Mouse (Mus musculus) activated CD4-positive, CD25-positive, alpha-beta regulatory T cell, adult 9 weeks (primary cell): ENCODE measurements around the gene Pagr1b. TPM values are rescaled to one million over a fixed set of nuclear protein-coding genes. Genes with fewer than 3 reads are reported as not detected.

Experiments used
- polyA plus RNA-seq: library from polyadenylated mRNA; unstranded; fragments of 100-300 nt; shearing (Covaris generic); gene quantifications from one replicate; pipeline ENCODE4 v1.2.1, GENCODE M21; 2017

Gene Pagr1b
- 0.97 TPM for polyA plus RNA-seq

DNA sequence TGATC lies at the start of gene Pagr1b:
Gene Pagr1b, minus strand, starts transcription at position 4 of the 5 bp plus-strand sequence.

DNA sequence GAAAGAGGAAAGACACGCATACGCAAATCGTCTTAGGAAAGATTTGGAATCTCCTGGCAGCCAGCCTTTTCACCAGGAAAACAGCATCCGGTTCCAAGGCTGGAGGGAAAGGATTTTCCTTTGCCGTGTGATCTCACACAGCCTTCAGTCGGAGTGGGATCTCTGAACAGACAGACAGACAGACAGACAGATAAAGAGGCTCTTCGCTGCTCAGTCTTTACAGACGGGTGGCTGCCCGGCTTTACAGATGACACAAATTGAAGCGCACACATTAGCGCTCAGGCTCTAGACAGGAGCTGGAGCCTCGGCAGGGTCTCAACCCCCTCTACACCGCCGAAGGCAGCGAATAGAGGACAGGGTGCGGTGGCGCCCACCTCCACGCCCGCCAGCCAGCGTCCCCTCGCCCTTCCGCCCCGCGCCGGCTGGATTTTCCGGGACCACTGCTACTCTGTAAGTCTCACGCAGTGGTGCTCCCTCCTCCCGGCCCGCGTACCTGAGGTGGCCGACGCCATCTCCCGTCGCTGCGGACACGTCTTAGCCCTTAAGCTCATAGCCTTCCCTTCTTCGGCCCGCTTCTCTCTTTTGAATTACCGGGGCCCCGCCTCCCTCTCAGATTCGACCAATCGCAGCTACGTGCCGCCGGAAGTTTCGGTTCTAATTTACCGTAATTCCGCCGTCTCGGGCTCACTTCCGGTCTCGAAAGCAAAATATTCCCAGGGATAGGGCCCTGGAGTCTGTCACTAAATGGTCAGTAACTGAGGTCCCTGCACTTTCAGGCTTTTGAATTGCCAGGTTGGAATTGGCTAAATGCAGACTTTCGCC lies 25.8 kb upstream of the Pagr1b start, which contains the start of gene Kif22:
Gene Kif22, minus strand, starts transcription at position 621 of the 822 bp plus-strand sequence.

DNA sequence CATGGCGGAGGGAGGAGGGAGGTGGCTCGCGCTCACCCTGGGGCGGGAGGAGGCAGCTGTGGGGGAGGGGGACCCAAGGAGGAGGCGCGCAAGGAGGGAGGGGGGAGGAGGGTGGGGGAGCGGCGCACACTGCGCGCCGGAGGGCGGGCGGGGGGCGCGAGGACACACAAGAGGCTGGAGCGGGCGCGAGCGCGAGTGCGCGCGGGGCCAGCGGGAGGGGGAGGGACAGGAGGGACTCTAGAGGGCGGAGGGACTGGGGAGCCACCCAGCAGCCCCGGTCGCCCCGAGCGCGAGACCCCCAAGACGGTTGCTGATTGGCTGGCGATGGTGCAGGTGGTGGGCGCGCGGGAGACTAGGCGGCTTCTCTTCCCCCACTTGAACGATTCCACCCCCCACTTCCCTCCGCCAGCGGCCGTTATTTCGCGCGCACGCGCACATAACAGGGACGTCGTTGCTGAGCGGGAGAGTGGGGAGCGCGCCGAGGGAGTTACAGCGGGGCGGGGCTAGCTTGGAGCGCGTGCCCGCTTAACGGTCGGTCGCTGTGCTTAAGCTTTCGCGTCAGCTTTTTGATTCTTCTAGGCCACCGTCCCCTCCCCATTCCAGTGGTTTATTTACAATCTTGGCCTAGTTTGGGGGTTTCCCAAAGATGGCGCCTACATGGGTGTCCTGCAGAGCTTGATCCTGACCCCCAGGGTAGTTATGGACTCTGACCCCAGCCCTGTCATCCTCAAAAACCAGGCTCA lies 10.9 kb upstream of the Pagr1b start, which contains the start of gene Maz:
Gene Maz, minus strand, starts transcription at position 54 of the 743 bp plus-strand sequence.

DNA sequence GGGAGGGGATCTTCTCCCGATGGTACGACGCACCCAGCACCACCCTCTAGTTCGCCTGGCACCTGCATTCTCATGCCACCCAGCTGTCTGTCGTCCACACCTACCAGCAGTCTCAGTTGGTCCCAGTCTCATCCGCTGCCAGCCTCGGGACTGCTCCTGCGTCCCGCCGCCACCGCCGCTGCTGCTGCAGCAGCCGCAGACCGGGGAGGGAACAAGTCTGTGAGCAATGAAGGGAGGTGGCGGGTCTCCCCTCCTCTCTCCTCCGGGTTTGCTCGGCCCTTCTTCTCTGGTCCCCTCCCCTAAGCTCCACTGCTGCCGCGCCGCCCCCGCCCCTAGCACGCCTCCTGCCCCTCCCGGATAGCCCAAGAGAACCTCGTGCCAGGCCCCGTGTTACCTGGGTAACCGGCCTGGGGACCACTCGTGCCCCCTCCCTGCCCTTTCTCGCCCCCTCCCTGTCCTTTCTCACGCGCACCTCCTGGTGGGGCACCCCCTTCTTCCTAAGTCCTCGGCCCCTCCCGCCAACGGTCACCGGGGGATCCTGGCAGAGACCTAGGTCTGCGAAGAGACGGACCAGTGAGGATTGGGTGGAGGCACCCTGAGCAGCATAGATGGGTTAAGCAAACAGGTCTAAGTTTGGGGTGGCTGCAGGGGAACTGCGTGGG lies 4.7 kb upstream of the Pagr1b start, which contains the start of the genes Gm42742 and Prrt2:
Gene Gm42742, minus strand, starts transcription at position 197 of the 662 bp plus-strand sequence.
Gene Prrt2, minus strand, starts transcription at position 311 of the 662 bp plus-strand sequence.

DNA sequence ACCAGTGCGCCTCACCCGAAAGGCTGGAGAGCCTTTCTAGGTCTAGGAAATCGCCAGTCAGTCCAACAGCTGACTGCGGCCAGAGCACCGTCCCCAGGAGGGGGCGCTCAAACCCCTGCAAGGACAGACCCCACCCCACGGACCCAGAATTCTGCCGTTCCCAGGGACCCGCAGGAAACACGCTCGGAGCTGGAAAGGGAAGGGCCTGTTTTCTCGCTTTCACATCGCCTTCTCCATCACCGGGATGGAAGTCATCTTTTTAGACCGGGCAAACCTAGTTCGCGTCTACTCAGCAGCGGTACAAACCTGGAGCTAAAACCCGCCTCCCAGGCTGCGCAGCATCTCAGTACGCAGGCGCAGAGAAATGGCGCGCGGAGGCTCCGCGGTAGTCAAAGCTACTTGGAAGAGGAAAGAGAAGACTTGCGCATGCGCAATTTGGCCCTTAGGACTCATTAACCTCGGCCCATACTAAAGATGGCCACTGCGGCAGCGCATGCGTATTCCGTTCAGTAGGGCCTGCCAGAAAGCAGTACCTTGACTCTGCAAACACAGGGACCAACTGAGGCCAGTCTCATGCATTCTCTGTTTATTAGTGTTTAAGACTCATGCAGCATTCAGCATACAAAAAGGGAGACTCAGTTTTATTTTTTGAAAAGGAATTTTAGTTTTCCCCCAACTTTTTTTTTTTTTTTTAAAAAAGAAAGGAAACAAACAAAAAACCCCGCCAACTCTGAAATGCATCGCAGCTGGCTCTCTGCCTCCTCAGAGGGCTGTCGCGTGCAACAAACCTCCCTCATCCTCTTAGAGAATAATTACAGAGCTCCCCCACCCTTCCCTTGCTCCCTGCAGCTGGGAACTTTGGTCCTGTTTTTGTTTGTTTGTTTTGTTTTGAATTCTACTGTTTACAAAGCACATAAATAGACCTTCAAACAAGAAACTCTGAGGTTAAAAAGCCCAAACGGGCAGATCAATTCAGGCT lies 976 bp upstream of the Pagr1b start, which contains the start of gene Pagr1a:
Gene Pagr1a, minus strand, starts transcription at position 382 of the 979 bp plus-strand sequence.

DNA sequence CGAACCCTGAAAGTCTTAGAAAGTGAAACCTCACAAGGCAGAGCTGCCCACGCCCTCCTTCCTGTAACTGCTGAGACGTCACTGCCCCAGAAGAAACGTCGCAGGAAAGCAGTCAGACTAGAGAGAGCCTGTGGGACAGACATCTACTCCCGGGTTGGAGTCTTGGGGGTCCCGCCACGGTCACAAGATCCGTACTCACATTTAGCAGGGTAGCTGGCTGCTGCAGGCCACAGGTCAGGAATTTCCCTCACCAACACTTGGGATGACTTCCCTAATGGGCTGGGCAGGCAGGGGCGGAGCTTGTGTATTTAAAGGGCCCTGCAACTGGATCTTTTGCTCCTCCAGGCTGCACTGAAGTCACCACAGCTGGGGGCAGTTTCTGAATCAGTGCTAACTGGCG lies 2.0 kb downstream of the Pagr1b start, which contains the start of gene Mvp:
Gene Mvp, minus strand, starts transcription at position 302 of the 400 bp plus-strand sequence.

DNA sequence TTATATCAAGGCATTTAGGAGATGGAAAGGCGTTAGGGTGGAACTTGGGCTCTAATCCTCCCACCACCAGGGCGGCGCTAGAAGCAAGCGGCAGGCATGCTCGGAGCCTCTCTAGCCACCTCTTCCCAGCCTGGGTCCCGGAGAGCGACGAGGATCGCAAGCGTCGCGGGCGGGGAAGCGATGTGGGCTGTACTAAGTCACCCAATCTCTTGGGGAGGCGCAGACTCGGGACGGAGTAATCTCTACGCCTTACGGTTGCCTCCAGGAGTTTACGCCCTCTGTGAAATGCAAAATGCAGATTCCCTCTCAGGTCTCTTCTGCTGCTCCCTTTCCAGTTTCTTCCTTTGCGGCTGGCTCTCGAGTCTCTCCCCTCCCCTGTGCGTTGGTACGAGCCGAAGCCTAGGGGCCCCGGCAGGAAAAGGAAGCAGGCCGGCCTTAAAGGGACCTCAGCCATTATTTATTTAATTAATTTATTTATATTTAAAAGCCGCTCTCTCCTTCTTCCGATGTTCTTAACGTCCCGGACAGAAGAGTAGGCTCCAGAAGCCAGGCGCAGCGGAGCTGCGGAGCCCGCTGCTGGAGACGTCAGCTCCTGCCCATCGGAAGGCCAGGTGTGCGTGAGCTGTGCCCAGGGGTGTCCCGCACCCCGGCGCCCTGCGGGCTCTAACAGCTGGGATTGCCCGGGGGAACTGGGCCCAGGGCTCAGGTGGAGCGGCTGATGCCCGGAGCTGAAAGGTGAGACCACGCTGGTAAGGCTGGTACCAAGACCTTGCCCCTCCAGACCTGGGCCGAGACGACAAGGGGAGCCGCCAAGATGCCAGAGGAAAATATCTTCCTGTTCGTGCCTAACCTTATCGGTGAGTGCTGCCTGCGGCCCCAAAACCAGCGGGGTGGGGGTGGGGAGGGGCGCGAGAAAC lies 40.1 kb downstream of the Pagr1b start, which contains the start of gene Cdiptos:
Gene Cdiptos, minus strand, starts transcription at position 149 of the 917 bp plus-strand sequence.

DNA sequence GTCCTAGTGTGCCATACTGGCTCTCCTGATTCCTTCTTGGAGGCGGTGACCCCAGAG lies 40.6 kb downstream of the Pagr1b start, which contains the start of gene Cdipt:
Gene Cdipt, plus strand, starts transcription at position 22 of the 57 bp plus-strand sequence.

Other genes with a start within 250 kb of the Pagr1b start
- gene Ypel3, start 239.5 kb downstream of the Pagr1b start, polyA plus RNA-seq = 283 TPM
- gene Tbx6, start 235.0 kb downstream of the Pagr1b start, polyA plus RNA-seq = 4.4 TPM
- gene Ppp4c, start 224.0 kb downstream of the Pagr1b start, polyA plus RNA-seq = 420 TPM
- gene Fam57b, start 218.8 kb downstream of the Pagr1b start, polyA plus RNA-seq = not detected
- gene 4930451I11Rik, start 184.8 kb downstream of the Pagr1b start, polyA plus RNA-seq = not detected
- gene Doc2a, start 169.1 kb downstream of the Pagr1b start, polyA plus RNA-seq = not detected
- gene Hirip3, start 154.5 kb downstream of the Pagr1b start, polyA plus RNA-seq = 9.9 TPM
- gene Ino80e, start 154.1 kb downstream of the Pagr1b start, polyA plus RNA-seq = 97.3 TPM
- 61.6 TPM for gene Taok2, start 131.8 kb downstream of the Pagr1b start, polyA plus RNA-seq
- 47.8 TPM for gene Tmem219, start 93.6 kb downstream of the Pagr1b start, polyA plus RNA-seq
- 11.5 TPM for gene Kctd13, start 87.6 kb downstream of the Pagr1b start, polyA plus RNA-seq
- gene Asphd1, start 66.9 kb downstream of the Pagr1b start, polyA plus RNA-seq = 0.17 TPM
- gene Sez6l2, start 65.9 kb downstream of the Pagr1b start, polyA plus RNA-seq = 1.5 TPM
- gene Cdipt, start 40.6 kb downstream of the Pagr1b start, polyA plus RNA-seq = 320 TPM
- gene Cdiptos, start 40.4 kb downstream of the Pagr1b start, polyA plus RNA-seq = 2.9 TPM
- 59.1 TPM for gene Mvp, start 1.9 kb downstream of the Pagr1b start, polyA plus RNA-seq
- gene Pagr1a, start 868 bp upstream of the Pagr1b start, polyA plus RNA-seq = 149 TPM
- gene Gm42742, start 4.6 kb upstream of the Pagr1b start, polyA plus RNA-seq = 32.7 TPM
- gene Prrt2, start 4.7 kb upstream of the Pagr1b start, polyA plus RNA-seq = 14.6 TPM
- gene Maz, start 10.6 kb upstream of the Pagr1b start, polyA plus RNA-seq = 24.7 TPM
- gene Kif22, start 26.0 kb upstream of the Pagr1b start, polyA plus RNA-seq = 18.7 TPM
- not detected for gene Zg16, start 70.8 kb upstream of the Pagr1b start, polyA plus RNA-seq
- gene AI467606, start 74.9 kb upstream of the Pagr1b start, polyA plus RNA-seq = 389 TPM
- 19.1 TPM for gene Qprt, start 105.7 kb upstream of the Pagr1b start, polyA plus RNA-seq
- gene Spn, start 121.3 kb upstream of the Pagr1b start, polyA plus RNA-seq = 101 TPM
- 80.9 TPM for gene Cd2bp2, start 179.6 kb upstream of the Pagr1b start, polyA plus RNA-seq
- 12.2 TPM for gene Tbc1d10b, start 192.0 kb upstream of the Pagr1b start, polyA plus RNA-seq
- 20.7 TPM for gene Mylpf, start 192.4 kb upstream of the Pagr1b start, polyA plus RNA-seq
- 20.7 TPM for gene Zfp553, start 216.6 kb upstream of the Pagr1b start, polyA plus RNA-seq
- gene Sept1, start 216.6 kb upstream of the Pagr1b start, polyA plus RNA-seq = 488 TPM
- 0.43 TPM for gene Zfp771, start 227.8 kb upstream of the Pagr1b start, polyA plus RNA-seq
- 48.1 TPM for gene Dctpp1, start 244.2 kb upstream of the Pagr1b start, polyA plus RNA-seq